Mouse (Mus musculus) testis, postnatal 14 days (tissue): ENCODE results near the gene Ppfia2.

Source experiments
- DNase-seq: peaks from one replicate; pipeline ENCODE4 v3.0.0; 2021; ENCODE audit warnings: low spot score

Ppfia2 gene

DNA sequence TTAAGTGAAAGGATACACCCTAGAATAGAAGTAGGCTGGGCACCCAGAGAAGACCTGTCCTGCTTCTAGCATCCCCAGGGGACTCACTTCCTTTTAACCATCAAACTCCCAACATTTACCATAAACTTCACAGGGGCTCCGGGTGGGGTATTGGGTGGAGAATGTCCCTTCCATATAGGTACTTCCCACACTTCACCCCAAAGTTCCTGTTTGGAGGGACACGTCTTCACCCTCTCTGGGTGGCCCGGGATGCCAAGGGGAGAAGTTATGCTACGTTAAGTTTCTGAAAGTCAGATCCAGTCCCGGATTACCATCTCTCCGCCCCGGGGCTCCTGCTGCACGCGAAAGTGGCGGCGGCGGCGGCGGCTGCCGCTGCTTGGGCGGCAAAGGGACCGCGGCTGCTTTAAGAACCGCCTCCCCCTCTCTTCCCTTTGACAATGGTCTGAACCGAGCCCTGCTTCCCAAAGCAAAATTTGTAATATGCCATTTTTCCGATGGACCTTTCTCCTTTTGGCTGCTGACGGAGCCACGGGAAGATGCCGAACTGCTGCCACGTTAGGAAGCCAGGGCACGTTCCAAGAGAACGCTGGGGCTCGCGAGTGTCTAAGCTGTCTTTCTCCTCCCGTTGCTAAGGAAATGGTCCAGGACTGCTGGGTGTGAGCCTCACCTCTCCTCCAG, at the start of gene Ppfia2:
Ppfia2 (plus strand) TSS at position 485 of the 678 bp plus-strand sequence.
- DNase-seq: peak; percentile 7

DNA sequence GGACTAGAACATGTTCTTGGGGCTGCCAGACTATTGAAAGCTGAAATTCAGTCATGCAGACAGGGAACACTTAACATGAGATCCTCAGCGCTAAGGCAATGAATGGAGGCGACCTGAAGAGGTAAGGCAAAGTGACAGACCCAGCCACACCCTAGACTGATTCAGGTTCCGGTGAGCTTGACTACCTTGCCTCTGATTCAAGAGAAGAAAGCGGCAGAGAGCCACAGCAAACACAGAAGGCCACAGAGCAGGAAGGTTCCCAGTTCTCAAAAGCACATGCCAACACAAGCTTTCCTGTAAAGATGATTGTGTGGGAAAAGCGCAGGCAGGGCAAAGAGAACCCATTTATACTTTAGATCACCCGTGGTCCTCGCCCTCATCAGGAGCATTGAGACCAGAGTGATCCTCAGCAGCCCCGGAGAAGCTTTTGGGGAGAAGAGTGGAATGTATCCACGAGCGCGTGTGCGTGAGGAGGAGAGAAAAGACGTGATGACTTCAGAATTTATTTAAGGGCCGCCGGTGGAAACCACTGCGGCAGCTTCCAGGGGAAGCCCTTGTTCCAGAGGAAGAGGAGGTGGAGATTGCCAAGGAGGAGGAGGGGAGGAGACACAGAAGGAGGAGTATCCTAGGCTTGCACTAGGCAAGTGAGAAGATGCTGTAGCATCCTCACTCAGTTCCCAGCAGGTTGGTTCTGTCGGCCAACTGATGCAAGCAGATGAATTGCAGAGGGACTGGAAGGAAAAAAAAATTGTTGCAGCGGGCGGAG, 1.0 kb upstream of the Ppfia2 start:
- no peak for DNase-seq

DNA sequence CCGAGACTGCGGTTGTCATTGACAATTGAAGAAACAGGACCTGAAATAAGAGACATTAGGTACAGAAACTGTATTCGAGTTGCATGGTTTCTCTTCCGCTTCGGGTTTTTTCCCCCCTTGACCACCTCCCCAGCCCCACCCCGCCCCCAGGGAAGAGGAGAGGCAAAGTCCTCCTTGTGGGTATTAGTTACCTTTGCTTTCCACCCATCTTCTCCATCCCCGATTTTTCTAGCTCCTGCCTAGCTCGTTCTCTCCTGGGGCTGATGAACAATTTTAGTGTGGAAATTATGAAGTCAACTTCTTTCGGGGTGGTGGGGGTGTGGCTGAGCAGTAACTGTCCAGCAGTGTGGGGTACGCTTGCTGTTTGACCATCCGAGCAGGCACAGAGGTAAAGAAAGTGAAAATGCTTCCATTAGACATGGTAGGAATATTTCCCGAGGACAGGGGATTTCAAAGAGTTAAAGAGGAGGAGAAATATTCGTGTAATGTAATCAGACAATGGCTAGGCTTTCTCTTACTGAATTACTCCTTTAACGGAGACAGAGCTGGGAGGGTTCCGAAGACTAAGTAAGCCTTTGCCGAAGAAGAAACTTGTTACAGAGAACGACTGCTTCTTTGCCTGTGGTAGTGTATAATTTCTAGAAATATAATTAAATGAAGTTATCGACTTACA, 530 bp downstream of the Ppfia2 start:
- DNase-seq: no peak

DNA sequence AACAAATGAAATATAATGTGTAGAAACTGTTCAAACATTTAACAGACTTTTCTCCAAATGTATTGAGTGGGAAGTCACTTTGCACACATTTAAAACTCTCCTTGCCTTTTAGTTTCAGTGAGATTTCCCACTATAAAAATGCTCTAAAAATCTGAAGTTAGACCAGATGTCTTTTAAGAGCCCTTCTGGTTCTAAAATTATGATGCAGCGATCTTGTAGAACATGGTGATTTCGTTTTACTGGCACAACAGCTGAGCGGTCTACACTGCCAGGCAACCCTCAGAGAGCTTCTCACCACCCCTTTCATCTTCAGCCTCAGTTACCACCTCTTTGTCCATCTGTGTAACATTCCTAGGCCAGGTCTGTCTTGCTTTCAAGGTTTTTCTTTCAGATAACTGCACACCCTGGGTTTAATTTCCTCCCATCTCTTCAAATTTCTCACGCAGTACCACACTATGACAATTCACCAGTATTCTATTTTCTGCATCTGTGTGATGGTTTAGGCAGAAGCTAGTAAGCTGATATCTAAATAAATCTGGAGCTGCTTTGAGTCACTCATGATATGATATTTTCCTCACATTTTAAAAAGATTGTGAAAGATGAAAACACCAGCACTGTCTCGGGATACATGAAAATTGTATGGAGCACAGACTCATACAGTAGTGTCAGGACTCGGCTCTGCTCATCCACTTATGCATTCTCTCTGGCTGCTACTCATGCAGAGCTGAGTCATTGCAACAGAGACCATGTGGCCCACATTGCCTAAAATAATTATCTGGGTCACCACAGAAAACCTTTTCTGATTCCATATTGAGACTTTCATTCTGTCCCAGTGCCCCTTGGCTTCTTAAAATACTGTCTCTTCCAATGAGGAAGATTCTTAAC, 39.4 kb downstream of the Ppfia2 start:
- no peak for DNase-seq

DNA sequence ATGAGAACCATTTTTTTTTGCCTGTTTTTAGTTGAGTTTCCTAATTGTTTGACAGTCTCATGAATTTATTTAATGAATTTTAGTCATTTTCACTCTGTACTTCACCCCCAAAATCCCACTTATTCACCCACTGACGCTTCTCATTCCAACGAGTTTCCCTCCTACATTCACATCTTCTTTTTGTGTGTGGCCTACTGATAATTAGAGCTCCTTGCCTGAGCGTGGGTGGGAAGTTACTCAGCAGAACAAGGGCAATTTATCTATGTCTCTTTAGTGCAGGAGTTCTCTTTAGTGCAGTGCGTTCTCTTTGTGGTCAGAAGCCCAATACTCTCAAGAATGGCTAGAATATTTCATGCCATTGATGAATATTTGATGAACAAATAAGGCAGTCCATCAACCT, 95.9 kb downstream of the Ppfia2 start:
- no peak for DNase-seq

DNA sequence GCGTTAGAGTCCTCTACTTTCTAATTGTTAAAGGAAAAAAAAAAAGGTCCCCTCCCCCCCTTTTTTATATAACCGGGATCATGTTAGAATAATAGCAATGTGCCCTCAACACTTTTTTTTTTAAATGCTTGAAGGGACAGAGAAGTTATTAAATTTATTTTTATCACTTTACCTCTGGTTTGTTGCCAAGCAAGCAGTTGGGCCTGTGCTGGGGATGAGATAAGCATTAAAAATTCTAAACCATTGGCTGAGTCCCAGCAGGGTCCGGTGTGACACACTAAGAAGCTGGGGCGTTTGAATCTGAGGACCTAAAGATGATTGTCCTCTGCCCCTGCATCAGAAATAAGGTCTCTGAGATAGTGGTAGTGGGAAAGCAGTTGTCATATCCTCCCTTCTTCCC, 114.9 kb downstream of the Ppfia2 start:
- DNase-seq: no peak

DNA sequence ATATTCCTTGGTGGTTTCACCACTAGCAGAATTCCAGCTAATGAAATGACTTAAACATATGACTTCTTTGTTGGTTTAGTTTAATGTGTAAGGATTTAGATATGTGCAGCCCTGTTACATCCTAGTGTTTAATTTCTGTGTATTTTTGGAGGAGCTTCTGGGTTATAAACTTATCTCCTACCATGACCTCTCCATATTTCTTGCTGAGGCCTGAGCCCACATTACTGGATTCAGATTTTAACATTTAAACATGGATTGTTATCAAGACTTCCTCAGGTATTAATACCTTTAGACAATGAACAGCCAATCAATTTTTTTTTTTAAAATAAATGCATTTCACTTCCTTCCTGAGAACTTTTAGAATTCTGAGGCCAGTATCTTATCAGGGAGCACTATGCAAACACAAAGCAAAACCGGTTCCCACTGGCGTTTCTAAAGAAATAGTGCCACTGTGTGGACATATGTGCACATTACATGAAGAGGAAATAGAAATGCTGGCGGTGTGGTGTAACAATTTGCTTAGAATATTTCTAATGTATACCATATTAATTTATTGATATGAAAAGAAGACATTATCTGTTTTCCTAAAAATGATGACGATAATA, 115.4 kb downstream of the Ppfia2 start:
- no peak for DNase-seq

DNA sequence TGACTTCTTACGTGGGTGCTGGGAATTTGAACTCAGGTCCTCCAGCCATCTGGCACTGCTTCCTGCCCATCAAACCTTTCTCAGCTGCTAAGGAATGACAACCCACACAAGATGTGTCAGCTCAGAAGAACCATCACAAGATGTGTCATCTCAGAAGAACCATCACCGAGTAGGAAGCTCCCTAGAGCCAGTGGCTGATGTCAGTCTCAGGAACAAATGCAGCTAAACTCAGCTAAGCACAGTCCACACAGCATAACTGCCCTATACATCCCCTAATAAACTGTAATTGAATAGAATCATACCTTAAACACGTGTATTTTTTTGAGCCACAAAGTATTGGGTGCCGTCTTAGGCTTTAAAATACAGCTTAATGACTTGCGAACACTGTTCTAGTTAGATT, 117.7 kb downstream of the Ppfia2 start:
- DNase-seq: no peak

DNA sequence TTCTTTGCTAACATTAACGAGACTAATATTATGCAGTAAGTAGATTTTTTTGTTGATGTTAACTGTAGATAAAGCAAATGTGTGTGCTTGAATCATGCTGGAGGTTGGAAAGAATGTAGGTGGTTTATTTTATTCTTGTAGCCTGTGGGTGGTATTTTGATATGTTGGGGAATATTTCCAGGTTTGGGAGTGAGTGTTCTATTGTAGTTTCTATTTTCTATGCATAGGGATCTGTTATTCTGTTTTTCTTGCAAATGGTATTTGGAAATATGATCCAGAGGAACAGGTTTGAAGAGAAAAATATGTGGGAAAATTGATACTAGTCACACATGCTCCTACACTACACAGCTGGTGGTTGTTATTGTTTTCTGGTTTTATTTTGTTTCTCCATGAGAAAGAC, 120.8 kb downstream of the Ppfia2 start:
- no peak for DNase-seq

DNA sequence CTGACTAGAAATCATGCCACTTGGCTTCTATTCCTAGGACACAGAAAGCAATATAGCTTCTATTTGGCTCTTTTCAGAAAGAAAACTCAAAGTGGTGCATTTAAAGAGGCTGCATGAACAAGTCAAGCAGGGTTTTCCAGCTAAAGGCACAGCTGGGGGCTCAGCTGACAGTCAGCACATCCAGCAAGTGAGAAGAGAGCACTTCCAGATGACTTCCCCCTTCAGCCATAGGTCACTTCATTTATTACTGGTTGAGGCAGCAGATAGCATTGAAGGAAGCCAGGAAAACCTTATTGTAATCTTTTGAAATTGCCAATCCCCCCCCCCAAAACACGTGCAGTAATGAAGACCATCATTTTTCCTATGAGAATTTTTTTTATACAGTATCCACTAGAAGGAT, 126.8 kb downstream of the Ppfia2 start:
- no peak for DNase-seq

DNA sequence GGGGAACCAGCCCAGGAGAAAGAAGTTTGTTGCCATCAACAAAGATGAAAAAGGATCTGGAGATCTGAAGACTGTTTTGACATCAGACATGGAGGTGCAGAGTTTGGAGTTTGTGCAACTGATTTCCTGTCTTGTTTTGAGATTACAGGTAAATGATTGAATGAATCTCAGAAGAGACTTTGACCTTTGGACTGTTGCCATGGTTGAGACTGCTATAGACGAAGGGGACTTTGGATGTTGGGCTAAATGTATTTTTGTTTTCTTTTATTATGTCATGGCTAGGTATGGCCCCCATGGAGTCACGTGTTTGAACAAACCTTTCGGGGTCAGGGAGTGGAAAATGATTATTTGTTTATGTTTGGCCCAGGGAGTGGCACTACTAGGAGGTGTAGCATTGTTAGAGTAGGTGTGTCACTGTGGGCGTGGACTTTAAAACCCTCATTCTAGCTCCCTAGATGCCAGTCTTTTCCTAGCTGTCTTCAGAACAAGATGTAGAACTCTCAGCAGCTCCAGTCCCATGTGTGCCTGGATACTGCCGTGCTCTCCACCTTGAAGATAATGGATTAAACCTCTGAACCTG, 133.3 kb downstream of the Ppfia2 start:
- DNase-seq: no peak

DNA sequence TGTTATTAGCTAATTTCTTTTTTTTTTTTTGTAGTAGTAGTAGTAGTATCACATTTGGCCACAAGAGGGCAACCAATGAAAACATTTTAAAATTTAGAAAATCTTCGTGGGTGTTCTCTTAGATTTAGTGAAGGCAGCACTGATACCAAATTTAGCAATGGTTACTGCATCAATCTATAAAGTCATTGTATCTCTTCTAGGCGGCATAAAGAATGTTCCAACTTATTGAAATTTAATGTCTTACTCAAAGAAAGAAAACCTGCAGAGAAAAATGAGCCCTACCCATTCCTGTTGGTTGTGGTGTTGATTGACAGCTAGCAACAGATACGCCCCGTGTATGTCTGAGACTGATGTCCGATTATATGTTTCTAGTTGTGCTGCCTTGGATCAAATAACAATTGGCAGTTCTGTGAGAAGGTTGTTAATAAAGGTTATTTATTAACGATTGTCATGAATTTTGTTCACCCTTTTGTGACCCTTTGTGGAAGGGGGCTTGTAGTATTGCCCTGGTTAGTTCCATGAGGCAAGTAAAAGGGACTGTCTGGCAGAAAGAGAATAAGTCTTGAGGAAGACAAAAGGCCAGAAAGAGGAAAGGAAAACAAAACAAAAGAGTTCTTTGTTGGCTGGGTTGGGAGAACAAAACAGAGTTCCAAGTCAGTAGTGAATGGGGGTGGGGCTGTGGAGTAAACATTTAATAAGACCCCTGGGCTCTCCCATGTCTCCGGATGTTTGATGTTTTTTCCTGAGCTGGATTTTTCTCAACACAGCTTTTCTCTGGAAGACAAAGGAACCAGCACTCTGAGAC, 139.2 kb downstream of the Ppfia2 start:
- DNase-seq: no peak

DNA sequence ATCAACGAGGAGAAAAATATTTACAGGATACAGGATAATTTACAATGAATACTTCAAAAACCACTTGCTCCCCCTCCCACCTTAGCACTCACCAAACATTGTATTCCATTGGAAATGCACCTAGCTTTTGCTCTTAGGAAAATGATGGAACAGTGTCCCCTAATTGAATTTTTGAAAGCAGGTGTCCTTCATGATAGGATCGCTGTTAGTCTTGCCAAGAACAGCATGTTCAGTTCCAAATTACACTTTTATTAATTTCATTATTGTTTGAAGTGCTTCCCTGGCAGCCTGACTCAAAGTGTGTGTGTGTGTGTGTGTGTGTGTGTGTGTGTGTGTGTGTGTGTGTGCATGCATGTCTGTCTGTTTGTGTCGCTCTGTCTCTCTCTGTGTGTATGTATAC, 140.1 kb downstream of the Ppfia2 start:
- no peak for DNase-seq

DNA sequence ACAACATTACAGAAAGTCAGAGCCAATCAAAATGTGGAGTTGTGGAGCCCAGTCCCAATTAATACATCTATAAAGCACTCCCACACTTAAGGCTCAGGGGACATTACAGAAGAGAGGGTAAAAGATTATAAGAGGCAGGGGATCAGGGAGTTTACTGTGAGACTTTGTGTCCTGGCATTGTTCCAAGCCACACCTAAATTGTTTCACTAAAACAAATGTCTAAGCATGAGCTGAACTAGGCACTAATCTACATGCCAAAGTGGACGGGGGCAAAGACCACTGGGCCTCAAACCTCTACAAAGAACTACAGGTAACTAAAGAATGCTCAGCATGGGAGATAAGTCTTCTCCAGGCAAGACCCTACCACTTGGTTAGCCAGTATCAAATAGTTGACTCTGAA, 148.1 kb downstream of the Ppfia2 start:
- DNase-seq: no peak

DNA sequence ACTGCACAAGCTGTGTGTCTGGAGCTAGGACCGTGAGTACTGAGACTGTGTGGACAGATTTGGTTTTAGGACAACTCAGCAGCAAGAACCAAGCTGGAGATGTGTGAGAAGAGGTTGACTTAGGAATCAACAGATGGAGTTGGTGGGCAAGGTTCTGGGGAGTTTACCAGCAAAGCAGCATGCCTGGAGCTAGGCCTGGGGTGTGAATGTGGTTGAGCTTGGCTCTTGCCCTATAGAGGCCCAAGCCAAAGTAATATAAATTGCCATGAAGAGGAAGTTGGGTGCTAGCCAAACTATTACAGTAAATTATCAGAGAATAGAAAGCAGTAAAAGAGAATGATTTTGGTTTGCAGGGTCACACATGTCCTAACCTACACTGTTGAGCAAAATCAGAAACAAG, 150.8 kb downstream of the Ppfia2 start:
- no peak for DNase-seq

DNA sequence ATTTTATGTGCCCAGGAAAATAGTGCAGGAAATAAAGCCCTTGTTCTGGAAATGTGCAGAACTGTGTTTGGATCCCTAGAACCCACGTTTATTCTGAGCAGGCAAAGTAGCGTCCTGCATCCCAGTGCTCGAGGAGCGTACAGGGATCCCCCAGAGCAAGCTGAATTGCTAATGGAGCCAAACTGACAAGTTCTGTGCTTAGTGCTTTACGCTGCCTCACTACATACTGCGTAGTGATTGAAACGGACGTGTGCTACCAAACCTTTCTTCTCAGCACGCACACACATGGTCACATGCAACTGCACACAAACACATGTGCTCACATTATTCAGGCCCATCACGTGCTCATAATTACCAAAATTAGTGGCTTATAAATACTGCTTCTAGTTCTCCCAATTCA, 153.2 kb downstream of the Ppfia2 start:
- DNase-seq: no peak

DNA sequence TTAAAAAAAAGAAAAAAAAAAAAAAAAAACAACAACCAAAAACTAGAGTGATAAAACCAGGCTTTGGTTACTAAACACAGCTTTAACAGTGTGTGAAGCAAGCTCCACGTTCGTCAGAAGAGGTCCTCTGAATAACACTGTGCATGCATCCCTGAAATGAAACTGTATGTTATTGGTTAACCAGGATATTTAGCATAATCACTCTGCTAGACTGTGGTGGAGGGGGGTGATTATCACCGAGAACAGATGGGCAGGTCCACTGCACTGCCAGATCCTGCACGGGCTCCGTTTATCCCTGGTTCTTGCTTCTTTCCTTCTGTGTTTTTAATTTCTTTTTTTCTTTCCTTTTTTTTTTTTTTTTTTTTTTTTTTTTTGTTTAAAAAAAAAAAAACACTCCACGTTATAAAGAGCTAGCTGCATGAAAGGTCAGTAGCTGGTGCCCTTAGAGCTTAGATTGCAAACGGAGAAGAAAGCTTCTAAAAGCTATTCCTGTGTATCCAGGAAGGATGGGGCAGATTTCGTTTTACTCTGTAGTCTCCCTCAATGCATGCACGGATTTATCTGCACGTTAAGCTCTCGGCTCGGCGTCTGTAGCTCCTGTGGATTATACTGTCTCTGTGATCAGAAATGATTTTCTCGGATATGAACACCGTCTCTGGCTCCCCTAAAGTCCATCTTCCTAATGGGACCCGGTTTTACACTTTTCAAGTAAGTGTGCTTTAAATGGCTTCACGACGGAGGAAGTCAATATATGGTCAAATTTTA, 162.2 kb downstream of the Ppfia2 start:
- DNase-seq: no peak

DNA sequence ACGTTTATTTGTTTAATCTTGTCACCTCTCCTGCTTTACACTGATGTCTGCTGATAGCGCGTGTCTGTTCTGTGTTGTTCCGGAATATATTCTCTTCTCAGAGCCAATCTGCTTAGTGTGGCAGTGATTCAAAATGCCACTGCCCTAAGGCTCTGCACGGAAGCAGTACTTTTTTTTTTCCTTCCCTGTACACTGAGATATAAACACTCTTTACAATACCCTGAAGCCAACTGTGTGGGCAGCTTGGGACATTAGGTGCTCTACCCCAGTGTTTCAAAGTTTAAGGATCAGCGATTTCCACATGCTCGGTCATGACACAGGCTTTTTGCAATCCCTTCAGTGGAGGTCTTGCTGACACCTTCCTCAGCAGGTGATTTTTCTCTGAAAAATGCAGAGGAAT, 163.8 kb downstream of the Ppfia2 start:
- DNase-seq: no peak

DNA sequence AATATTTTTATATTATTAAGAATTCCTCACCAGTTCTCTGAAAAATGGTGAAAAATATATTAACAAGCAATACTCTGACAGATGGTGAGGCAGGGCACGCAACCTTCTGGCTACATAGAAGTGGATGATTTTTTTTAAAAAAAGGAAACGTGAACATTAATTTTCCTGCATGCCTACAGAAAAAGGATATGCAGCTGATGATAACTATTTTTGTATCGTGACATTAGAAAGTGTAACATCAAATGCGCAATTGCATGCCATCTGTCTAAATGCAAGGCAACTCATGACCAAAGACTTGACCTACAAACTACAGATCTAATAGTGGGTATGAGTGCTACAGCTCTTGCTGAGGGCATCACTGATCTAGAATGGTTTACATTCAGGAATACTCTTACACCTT, 182.1 kb downstream of the Ppfia2 start:
- DNase-seq: no peak

DNA sequence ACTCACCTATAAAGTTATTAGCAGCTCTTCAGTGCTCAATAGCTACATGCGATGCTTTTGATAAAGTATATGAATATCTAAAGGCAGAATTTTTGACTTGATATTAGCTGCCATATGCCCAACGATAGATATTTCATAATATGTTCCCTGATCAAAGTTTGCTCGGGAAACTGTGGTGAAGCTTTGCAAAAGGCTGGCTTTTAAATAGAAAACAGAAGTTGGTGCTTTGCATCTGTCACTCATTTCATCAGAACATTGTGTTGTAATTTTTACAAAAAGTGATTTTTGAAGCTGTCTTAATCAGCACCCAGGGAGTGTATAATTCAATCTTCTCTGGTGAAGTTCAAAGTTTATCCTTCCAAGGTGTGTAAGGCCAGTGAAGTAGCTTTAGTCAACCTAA, 195.1 kb downstream of the Ppfia2 start:
- DNase-seq: no peak
